Mouse (Mus musculus): ENCODE measurements at regions not wholly inside any gene's neighbourhood (a gene's known extent, or its start where the extent isn't known, plus 50 kb on each side); places are given as distances from the start of the nearest gene placed in this dataset.

GRCm38 (mm10) chr10:21702134-21702533, 109.2 kb downstream of the 1700020N01Rik start:
- WGBS: 71% methylated on average over 1 of the region's 1 CpGs
- H3K27me3 ChIP-seq (replicated peaks; ENCODE audit: control insufficient read depth, insufficient read depth, low read length): no peaks in the 10 kb centered on the region
- no peaks in the 10 kb centered on the region for H3K4me1 ChIP-seq (ENCODE audit: control insufficient read depth, insufficient read depth, low read length)
- H3K27ac ChIP-seq (replicated peaks; ENCODE audit: low read depth, low read length): no peak overlapping the region
- no peaks in the 10 kb centered on the region for H3K36me3 ChIP-seq (ENCODE audit: control insufficient read depth, insufficient read depth, low read length)
- H3K4me2 ChIP-seq (ENCODE audit: low read depth, low read length): no peak overlapping the region
- H3K4me3 ChIP-seq (ENCODE audit: low read depth, low read length): no peak overlapping the region
- ATAC-seq (ENCODE audit: low read depth) (no peak), DNase-seq (ENCODE audit: low spot score) (no peak)
- no peaks in the 10 kb centered on the region for H3K9me3 ChIP-seq (ENCODE audit: control insufficient read depth, low read length)
- no peak overlapping the region for H3K9ac ChIP-seq (ENCODE audit: low read depth, low read length)

- WGBS: 73% methylated on average over 7 of the region's 7 CpGs
- no peaks in the 10 kb centered on the region for H3K27me3 ChIP-seq (replicated peaks; ENCODE audit: control insufficient read depth, insufficient read depth, low read length)
- H3K4me2 ChIP-seq (ENCODE audit: low read depth, low read length): no peak overlapping the region
- H3K4me3 ChIP-seq (ENCODE audit: low read depth, low read length): no peak overlapping the region
- no peak for ATAC-seq (ENCODE audit: low read depth)
- H3K36me3 ChIP-seq (ENCODE audit: control insufficient read depth, insufficient read depth, low read length): no peaks in the 10 kb centered on the region
- H3K4me1 ChIP-seq (ENCODE audit: control insufficient read depth, insufficient read depth, low read length): no peaks in the 10 kb centered on the region
- no peak overlapping the region for H3K9ac ChIP-seq (ENCODE audit: low read depth, low read length)
- DNase-seq (ENCODE audit: low spot score): no peak
- no peaks in the 10 kb centered on the region for H3K9me3 ChIP-seq (ENCODE audit: control insufficient read depth, low read length)
- H3K27ac ChIP-seq (replicated peaks; ENCODE audit: low read depth, low read length): no peak overlapping the region
Measured at GRCm38 (mm10) chr10:21711866-21712265, 118.9 kb downstream of the 1700020N01Rik start.

GRCm38 (mm10) chr10:21712828-21713227, 119.9 kb downstream of the 1700020N01Rik start:
- Histone ChIP-seq H3K27me3 (replicated peaks; ENCODE audit: control insufficient read depth, insufficient read depth, low read length) (no peaks in the 10 kb centered on the region), H3K36me3 (ENCODE audit: control insufficient read depth, insufficient read depth, low read length) (no peaks in the 10 kb centered on the region), H3K4me1 (ENCODE audit: control insufficient read depth, insufficient read depth, low read length) (no peaks in the 10 kb centered on the region), H3K4me2 (ENCODE audit: low read depth, low read length) (no peak overlapping the region), H3K4me3 (ENCODE audit: low read depth, low read length) (no peak overlapping the region), H3K9me3 (ENCODE audit: control insufficient read depth, low read length) (no peaks in the 10 kb centered on the region), H3K27ac (replicated peaks; ENCODE audit: low read depth, low read length) (no peak overlapping the region), H3K9ac (ENCODE audit: low read depth, low read length) (no peak overlapping the region)
- WGBS: 61% methylated on average over 3 of the region's 3 CpGs
- DNase-seq (ENCODE audit: low spot score) (no peak), ATAC-seq (ENCODE audit: low read depth) (no peak)

- 76% methylated on average over 3 of the region's 3 CpGs for WGBS
Measured at GRCm38 (mm10) chr10:21715436-21715835, 122.5 kb downstream of the 1700020N01Rik start.

GRCm38 (mm10) chr10:21718189-21718588, 125.2 kb downstream of the 1700020N01Rik start:
- Histone ChIP-seq H3K4me1 (ENCODE audit: control insufficient read depth, insufficient read depth, low read length) (no peaks in the 10 kb centered on the region), H3K4me2 (ENCODE audit: low read depth, low read length) (no peak overlapping the region), H3K27ac (replicated peaks; ENCODE audit: low read depth, low read length) (no peak overlapping the region), H3K36me3 (ENCODE audit: control insufficient read depth, insufficient read depth, low read length) (no peaks in the 10 kb centered on the region), H3K27me3 (replicated peaks; ENCODE audit: control insufficient read depth, insufficient read depth, low read length) (no peaks in the 10 kb centered on the region), H3K9ac (ENCODE audit: low read depth, low read length) (no peak overlapping the region), H3K9me3 (ENCODE audit: control insufficient read depth, low read length) (no peaks in the 10 kb centered on the region), H3K4me3 (ENCODE audit: low read depth, low read length) (no peak overlapping the region)
- ATAC-seq (ENCODE audit: low read depth): no peak
- peak; percentile 15 for DNase-seq (ENCODE audit: low spot score)
- WGBS: 37% methylated on average over 4 of the region's 4 CpGs

More at GRCm38 (mm10) chr10:21715436-21715835, 122.5 kb downstream of the 1700020N01Rik start:
- no peaks in the 10 kb centered on the region for H3K27me3 ChIP-seq (replicated peaks; ENCODE audit: control insufficient read depth, insufficient read depth, low read length)
- no peaks in the 10 kb centered on the region for H3K36me3 ChIP-seq (ENCODE audit: control insufficient read depth, insufficient read depth, low read length)
- H3K27ac ChIP-seq (replicated peaks; ENCODE audit: low read depth, low read length): no peak overlapping the region
- no peaks in the 10 kb centered on the region for H3K4me1 ChIP-seq (ENCODE audit: control insufficient read depth, insufficient read depth, low read length)
- no peak overlapping the region for H3K4me2 ChIP-seq (ENCODE audit: low read depth, low read length)
- no peak overlapping the region for H3K4me3 ChIP-seq (ENCODE audit: low read depth, low read length)
- DNase-seq (ENCODE audit: low spot score): no peak
- no peak overlapping the region for H3K9ac ChIP-seq (ENCODE audit: low read depth, low read length)
- ATAC-seq (ENCODE audit: low read depth): no peak
- no peaks in the 10 kb centered on the region for H3K9me3 ChIP-seq (ENCODE audit: control insufficient read depth, low read length)

GRCm38 (mm10) chr10:21724351-21724750, 131.4 kb downstream of the 1700020N01Rik start:
- H3K9me3 ChIP-seq (ENCODE audit: control insufficient read depth, low read length): no peaks in the 10 kb centered on the region
- H3K27ac ChIP-seq (replicated peaks; ENCODE audit: low read depth, low read length): no peak overlapping the region
- no peak overlapping the region for H3K4me3 ChIP-seq (ENCODE audit: low read depth, low read length)
- DNase-seq (ENCODE audit: low spot score) (no peak), ATAC-seq (ENCODE audit: low read depth) (no peak)
- no peaks in the 10 kb centered on the region for H3K27me3 ChIP-seq (replicated peaks; ENCODE audit: control insufficient read depth, insufficient read depth, low read length)
- 82% methylated on average over 3 of the region's 3 CpGs for WGBS
- no peaks in the 10 kb centered on the region for H3K36me3 ChIP-seq (ENCODE audit: control insufficient read depth, insufficient read depth, low read length)
- H3K4me2 ChIP-seq (ENCODE audit: low read depth, low read length): no peak overlapping the region
- H3K9ac ChIP-seq (ENCODE audit: low read depth, low read length): no peak overlapping the region
- no peaks in the 10 kb centered on the region for H3K4me1 ChIP-seq (ENCODE audit: control insufficient read depth, insufficient read depth, low read length)

GRCm38 (mm10) chr10:21724999-21725398, 132.1 kb downstream of the 1700020N01Rik start:
- H3K4me2 ChIP-seq (ENCODE audit: low read depth, low read length): no peak overlapping the region
- H3K4me1 ChIP-seq (ENCODE audit: control insufficient read depth, insufficient read depth, low read length): no peaks in the 10 kb centered on the region
- no peaks in the 10 kb centered on the region for H3K36me3 ChIP-seq (ENCODE audit: control insufficient read depth, insufficient read depth, low read length)
- no peak for DNase-seq (ENCODE audit: low spot score)
- no peaks in the 10 kb centered on the region for H3K27me3 ChIP-seq (replicated peaks; ENCODE audit: control insufficient read depth, insufficient read depth, low read length)
- H3K4me3 ChIP-seq (ENCODE audit: low read depth, low read length): no peak overlapping the region
- H3K27ac ChIP-seq (replicated peaks; ENCODE audit: low read depth, low read length): no peak overlapping the region
- 86% methylated on average over 3 of the region's 3 CpGs for WGBS
- H3K9ac ChIP-seq (ENCODE audit: low read depth, low read length): no peak overlapping the region
- no peak for ATAC-seq (ENCODE audit: low read depth)
- no peaks in the 10 kb centered on the region for H3K9me3 ChIP-seq (ENCODE audit: control insufficient read depth, low read length)

GRCm38 (mm10) chr10:21740256-21740655, 141.7 kb upstream of the Sgk1 start:
- H3K4me3 ChIP-seq (ENCODE audit: low read depth, low read length): no peak overlapping the region
- no peak overlapping the region for H3K27ac ChIP-seq (replicated peaks; ENCODE audit: low read depth, low read length)
- no peak overlapping the region for H3K4me2 ChIP-seq (ENCODE audit: low read depth, low read length)
- H3K27me3 ChIP-seq (replicated peaks; ENCODE audit: control insufficient read depth, insufficient read depth, low read length): no peaks in the 10 kb centered on the region
- DNase-seq (ENCODE audit: low spot score) (peak; percentile 30), ATAC-seq (ENCODE audit: low read depth) (no peak)
- no peak overlapping the region for H3K9ac ChIP-seq (ENCODE audit: low read depth, low read length)
- H3K36me3 ChIP-seq (ENCODE audit: control insufficient read depth, insufficient read depth, low read length): no peaks in the 10 kb centered on the region
- no peaks in the 10 kb centered on the region for H3K9me3 ChIP-seq (ENCODE audit: control insufficient read depth, low read length)
- peaks cover 9% of the 10 kb centered on the region; the same call in 1 of the 2 replicates for H3K4me1 ChIP-seq (ENCODE audit: control insufficient read depth, insufficient read depth, low read length)
- WGBS: 29% methylated on average over 5 of the region's 5 CpGs

- Histone ChIP-seq H3K36me3 (ENCODE audit: control insufficient read depth, insufficient read depth, low read length) (no peaks in the 10 kb centered on the region), H3K9me3 (ENCODE audit: control insufficient read depth, low read length) (no peaks in the 10 kb centered on the region), H3K9ac (ENCODE audit: low read depth, low read length) (no peak overlapping the region), H3K4me1 (ENCODE audit: control insufficient read depth, insufficient read depth, low read length) (peaks cover 9% of the 10 kb centered on the region; the same call in 1 of the 2 replicates), H3K4me2 (ENCODE audit: low read depth, low read length) (no peak overlapping the region), H3K4me3 (ENCODE audit: low read depth, low read length) (no peak overlapping the region), H3K27me3 (replicated peaks; ENCODE audit: control insufficient read depth, insufficient read depth, low read length) (no peaks in the 10 kb centered on the region), H3K27ac (replicated peaks; ENCODE audit: low read depth, low read length) (no peak overlapping the region)
- 47% methylated on average over 8 of the region's 8 CpGs for WGBS
- DNase-seq (ENCODE audit: low spot score) (no peak), ATAC-seq (ENCODE audit: low read depth) (no peak)
Measured at GRCm38 (mm10) chr10:21741575-21741974, 140.4 kb upstream of the Sgk1 start.

All from embryonic facial prominence, embryonic 14.5 days (tissue).